Mouse (Mus musculus): ENCODE results near the gene Fam114a1.

The Fam114a1 gene

DNA sequence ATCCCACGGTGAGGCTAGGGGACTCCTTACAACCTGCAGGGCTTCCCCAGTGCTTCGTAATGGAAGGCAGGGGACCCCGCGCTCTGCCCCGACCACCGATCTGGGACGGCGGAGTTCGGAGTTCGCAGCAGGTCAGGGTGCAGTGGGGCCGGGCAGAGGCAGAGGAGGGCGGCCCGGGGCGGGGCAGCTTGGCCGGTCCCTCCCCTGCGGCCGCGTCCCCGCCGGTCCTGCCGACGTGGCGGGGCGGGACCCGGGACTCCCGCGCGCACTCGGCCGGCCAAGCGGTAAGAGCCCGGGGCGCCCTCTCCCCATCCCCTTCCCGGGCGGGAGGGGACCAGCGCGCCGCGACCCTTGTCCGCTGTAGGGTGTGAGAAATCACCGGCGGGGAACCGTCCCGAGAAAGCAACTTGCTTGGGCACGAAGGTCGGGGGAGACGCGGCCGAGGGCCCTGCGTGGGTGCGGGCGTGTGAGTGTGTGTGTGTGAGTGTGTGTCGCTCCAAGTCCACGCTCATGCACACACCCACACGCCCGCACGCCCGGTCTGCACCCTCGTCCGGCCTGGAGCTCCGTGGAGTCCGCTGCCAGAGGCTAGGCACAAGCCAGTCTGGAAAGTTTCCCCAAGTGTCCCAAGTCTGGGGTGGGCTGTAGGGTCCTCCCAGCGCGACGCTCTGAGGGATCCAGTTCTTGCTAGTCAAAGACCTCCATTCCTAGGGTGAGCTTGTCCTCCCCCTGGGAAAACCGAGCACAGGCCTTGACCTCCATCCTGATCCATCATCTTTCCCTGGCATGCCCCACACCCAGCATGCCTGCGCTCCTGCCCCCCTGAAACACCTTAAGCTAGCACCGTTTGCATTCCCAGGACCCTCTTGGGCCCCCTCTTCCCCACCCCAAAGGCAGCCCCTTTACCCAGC lies at the start of gene Fam114a1:
TSS of gene Fam114a1 (plus strand) at position 211 of the 911 bp plus-strand sequence.
- peak; percentile 52 for DNase-seq (ENCODE audit: low read depth, low spot score)

DNA sequence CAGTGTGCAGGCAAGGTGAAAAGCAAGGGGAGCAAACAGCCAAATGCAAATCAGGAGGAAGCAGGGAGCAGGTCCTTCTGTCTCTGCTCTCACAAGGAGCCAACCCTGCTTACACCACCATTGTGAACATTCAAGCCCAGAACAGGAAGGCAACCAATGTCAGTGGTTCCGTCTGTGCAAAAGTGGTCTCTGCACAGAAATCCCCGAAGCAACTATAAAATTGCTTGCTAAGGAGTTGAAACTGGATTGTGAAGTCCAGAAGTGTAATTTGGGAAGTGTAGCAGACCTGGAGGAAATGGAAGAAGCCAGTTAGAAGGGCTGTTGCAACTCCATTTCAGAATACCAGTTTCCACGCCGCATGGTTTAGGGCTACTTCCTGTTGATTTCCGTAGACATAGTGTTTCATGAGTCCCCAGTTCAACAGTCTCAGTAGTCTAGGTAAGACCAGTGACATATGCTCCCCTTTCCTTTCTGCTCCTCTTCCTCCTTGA lies 46.9 kb upstream of the Fam114a1 start:
- peak; percentile 58 for DNase-seq (ENCODE audit: low read depth, low spot score)

DNA sequence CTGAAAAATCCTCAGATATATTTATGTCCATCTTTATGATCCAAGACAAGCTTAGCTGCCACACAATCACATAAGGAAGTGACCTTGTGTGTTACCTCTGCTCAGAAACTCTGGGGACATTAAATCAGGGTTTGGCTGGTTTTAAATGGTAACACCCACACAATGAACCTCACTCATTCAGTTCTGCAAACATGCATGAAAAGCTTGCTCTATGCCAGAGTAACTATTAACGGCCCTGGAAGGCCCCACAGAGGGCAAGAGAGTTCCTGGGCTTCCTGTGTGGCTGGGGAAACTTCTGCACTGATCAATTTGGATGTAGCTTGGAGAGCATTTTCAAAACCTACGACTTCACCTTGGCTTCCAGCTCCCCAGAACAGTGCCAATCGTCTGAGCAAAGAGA lies 37.7 kb upstream of the Fam114a1 start:
- DNase-seq (ENCODE audit: low read depth, low spot score), result peak; percentile 24

GRCm38 (mm10) chr5:64932775-64933174 lies 37.1 kb upstream of the Fam114a1 start:
- peak; percentile 33 for DNase-seq (ENCODE audit: low read depth, low spot score)

GRCm38 (mm10) chr5:64951486-64951885 lies 18.4 kb upstream of the Fam114a1 start:
- DNase-seq (ENCODE audit: low read depth, low spot score), result no peak

DNA sequence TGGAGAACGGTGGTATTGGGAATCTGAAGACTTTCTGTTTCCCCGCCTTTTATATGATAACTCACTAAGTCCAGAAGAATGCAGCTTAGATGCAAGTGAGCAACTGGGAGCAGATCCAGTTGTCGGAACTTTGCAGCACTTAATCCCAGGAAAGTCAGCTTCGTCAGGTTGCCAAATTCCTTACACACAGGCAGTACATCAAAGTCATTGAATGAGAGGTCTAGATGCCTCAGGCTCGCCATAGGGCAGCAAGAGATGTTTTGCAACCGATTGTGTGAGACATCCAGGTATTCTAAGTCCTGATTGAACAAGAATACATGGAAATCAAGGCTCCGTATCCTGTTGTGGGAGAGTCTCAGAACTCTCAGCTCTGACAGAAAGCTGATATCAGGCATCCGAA lies 14.9 kb upstream of the Fam114a1 start:
- no peak for DNase-seq (ENCODE audit: low read depth, low spot score)

DNA sequence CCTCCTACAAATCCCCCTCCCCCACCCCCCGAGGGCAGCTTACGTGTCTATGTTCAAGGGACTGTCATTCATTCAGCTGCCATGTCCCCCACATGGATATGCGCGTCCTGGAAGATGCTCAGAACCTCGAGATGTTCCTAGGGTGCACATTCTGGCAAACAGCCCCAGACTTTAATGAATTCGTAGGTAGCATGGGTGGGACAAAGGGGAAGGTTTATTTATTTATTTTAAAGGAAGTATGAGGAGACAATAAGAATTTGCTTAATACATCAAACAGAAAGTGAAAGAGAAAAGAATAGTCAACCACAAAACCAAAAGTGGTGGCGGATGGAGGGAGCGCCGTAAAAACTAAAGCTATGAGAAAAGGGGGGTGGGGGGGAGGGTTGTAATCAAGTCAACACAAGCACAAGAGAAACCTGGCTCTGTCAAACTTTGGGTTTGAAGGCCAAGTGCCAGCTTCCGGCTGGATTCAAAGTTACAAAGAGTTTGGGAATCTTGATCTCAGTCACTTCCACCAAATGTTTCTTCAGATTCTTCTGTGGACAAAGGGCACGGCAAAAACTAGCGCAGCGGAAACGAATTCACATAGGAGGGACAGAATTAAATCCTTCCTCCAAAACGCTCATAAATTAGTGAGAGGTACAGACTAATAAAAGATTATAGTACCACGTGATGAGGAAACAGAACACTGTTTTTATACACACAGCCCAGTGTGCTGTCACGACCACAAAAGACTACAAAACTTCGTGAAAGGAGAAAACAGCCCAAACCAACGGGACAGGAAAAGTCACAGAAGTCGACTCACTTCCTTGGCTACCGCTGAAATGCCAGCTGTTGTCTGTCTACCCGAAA lies 10.7 kb upstream of the Fam114a1 start:
- peak; percentile 81 for DNase-seq (ENCODE audit: low read depth, low spot score)

- DNase-seq (ENCODE audit: low read depth, low spot score), result peak; percentile 65
Observed at GRCm38 (mm10) chr5:64959843-64960230, 10.0 kb upstream of the Fam114a1 start, which contains the start of gene Tlr6. Tlr6 (minus strand) TSS chr5:64960097.

GRCm38 (mm10) chr5:64960857-64961391 lies 8.9 kb upstream of the Fam114a1 start:
- peak; percentile 77 for DNase-seq (ENCODE audit: low read depth, low spot score)

DNA sequence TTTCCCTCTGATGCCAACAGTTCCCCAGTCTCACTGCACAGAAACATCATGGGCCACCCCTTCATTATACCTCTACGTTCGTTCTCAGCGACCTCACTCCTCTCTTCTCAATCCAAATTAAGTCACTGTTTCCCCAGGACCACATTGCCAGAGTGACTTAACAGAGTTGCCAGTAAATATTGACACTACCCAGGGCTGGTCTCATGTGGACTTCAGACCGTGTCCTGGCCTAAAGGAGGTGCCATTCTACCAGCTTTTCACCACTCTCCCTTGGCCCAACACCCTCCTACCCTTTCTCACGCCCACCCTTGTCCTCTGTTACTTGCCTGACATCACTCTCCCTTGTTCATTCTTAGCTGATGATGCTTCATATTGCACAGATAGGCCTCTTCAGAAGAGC lies 6.6 kb upstream of the Fam114a1 start:
- no peak for DNase-seq (ENCODE audit: low read depth, low spot score)

- no peak for DNase-seq (ENCODE audit: low read depth, low spot score)
Observed at GRCm38 (mm10) chr5:64963735-64964134, 6.1 kb upstream of the Fam114a1 start.

DNA sequence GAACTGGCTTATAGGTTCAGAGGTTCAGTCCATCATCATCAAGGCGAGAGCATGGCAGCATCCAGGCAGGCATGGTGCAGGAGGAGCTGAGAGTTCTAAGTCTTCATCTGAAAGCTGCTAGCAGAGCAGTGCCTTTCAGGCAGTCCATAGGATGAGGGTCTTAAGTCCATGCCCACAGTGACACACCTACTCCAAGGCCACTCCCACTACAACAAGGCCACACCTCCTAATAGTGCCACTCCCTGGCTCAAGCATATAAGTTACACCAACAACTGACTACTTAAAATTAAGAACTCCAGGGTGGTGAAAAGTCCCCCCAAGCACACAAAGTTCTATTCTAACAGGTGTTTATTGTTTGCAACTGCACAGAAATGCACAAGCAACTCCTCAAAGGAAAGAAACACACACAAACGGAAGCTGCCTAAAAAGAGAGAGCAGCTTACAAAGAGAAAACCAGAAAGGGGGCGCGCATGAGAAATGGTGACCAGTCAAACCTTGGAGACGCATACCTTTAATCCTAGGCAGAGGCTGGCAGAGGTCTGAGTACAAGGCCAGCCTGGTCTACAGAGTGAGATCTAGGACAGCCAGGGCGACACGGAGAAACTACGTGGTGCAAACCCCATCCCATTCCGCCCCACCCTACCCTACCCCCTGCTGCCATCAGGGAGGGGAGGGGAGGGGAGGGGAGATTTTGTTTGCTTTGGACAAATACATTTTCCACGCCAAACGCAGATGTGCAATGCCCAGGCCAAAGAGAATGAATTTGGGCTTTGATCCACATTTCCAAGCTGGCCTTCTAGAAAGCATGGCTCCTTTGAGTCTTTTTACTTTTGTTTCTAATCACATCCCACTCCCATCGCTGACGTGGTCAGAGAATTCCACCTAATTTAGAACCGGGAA lies 660 bp upstream of the Fam114a1 start:
- DNase-seq (ENCODE audit: low read depth, low spot score), result peak; percentile 52

GRCm38 (mm10) chr5:64975121-64975520 lies 5.2 kb downstream of the Fam114a1 start:
- no peak for DNase-seq (ENCODE audit: low read depth, low spot score)

- no peak for DNase-seq (ENCODE audit: low read depth, low spot score)
Observed at GRCm38 (mm10) chr5:64977128-64977527, 7.3 kb downstream of the Fam114a1 start.

DNA sequence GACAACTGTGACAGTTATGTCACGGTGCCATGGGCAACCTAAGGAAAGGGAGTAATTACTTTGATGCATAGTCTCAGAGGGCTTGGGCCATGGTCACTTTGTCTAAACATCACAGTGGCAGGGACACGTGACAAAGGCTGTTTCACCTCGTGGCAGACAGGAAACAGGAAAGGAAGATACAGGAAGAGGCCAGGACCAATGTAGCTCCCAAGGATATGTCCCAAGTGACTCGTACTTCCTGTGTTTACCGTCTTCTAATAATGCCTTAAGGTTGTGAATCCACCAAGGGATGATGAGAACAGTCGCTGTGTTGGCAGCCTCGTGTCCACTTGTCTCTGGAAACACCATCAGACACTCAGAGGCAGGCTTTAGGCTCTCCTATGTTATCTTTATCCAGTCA lies 16.1 kb downstream of the Fam114a1 start:
- DNase-seq (ENCODE audit: low read depth, low spot score), result no peak

DNA sequence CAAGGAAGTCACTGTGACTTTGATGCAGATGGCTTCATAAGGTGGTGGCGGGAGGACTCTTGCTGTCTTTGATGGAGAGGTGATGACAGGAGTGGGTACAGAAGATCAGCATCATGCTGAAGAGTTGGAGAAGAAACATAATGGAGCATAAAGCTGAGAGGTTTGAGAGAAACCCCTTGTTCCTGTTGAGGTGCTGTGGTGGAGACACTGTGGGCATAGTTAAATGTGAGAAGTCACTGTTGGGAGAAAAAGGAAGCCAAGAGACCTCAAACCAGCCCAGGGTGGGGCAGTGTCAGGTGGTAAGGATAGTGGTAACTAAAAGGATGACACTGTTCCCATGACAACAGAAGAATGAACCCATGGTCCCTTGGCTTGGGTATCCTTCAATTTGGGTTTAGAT lies 20.1 kb downstream of the Fam114a1 start:
- DNase-seq (ENCODE audit: low read depth, low spot score), result peak; percentile 24

DNA sequence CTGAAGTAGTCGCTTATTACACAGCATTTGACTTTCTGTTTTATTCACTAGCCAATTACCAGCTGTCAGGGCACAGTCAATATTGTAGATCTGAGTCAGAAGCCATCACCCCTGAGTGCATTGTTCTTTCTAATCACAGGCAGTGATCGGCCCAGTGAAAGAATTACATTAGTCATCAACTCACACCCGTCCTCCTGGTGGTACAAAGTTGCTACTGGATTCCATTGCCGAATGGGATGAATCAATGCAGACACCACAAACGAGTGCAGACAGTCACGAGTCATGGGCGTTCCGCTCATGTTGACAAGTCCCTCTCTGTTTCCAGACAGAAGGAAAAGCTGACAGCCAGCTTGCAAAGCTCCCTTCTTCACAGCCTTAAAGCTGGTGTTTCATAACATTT lies 22.7 kb downstream of the Fam114a1 start:
- DNase-seq (ENCODE audit: low read depth, low spot score), result no peak

DNA sequence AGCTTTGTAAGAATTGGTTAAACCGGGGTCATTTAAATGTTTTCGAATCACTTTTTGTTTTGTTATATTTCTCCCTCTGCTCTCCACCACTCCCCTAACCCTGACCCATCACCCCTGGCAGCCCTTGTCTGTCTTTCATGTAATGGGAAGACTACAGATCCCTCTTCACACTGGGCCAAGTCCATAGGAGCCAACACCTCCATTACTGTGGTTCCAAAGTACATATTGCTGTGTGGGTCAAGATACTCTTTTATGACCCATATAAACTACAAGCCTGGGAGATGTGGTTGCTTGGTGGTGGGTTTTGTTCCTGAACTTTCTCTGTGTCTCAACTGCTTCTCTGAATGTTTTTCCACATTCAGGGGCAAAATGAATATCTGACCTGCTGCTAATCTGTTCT lies 25.5 kb downstream of the Fam114a1 start:
- no peak for DNase-seq (ENCODE audit: low read depth, low spot score)

GRCm38 (mm10) chr5:65002940-65003824 lies 33.3 kb downstream of the Fam114a1 start:
- DNase-seq (ENCODE audit: low read depth, low spot score), result peak; percentile 77

Measured in CD4-positive, CD25-positive, alpha-beta regulatory T cell, adult 2 months (primary cell).